Mouse (Mus musculus): ENCODE data around the gene R3hdm2. TPM values are rescaled to one million over a fixed set of nuclear protein-coding genes. Genes with fewer than 3 reads are reported as not detected.

The R3hdm2 gene
- polyA plus RNA-seq, 1 experiment: 63.4 TPM

- Histone ChIP-seq H3K36me3 (ENCODE audit: control insufficient read depth, insufficient read depth) (no peaks in the 10 kb centered on the region), H3ac (ENCODE audit: control insufficient read depth, insufficient read length) (no peak overlapping the region), H3K79me2 (ENCODE audit: control insufficient read depth, insufficient read depth) (no peaks in the 10 kb centered on the region), H3K4me2 (ENCODE audit: low read depth) (no peak overlapping the region), H3K4me3 (no peak overlapping the region), H3K27me3 (ENCODE audit: control insufficient read depth, insufficient read depth, insufficient read length) (peaks cover 9% of the 10 kb centered on the region)
- no peak for TF ChIP-seq E2F4 (IDR thresholded peaks at IDR 0.05; ENCODE audit: insufficient read depth)
- no peak for TF ChIP-seq CEBPB (IDR thresholded peaks at IDR 0.05; ENCODE audit: insufficient read depth, poor library complexity, severe bottlenecking)
- no peak for TF ChIP-seq USF1 (IDR thresholded peaks at IDR 0.05; ENCODE audit: low read depth)
- TF ChIP-seq MAX (IDR thresholded peaks at IDR 0.05; ENCODE audit: low read depth): no peak
- no peak for TF ChIP-seq TCF12 (IDR thresholded peaks at IDR 0.05; ENCODE audit: insufficient read depth, poor library complexity, severe bottlenecking)
- no peak for TF ChIP-seq MYOD1 (IDR thresholded peaks at IDR 0.05; ENCODE audit: control insufficient read depth in 1 of 3, insufficient read length in 2 of 3, low read depth in 2 of 3)
- no peak for TF ChIP-seq SRF (IDR thresholded peaks at IDR 0.05; ENCODE audit: control insufficient read depth, insufficient read length, low read depth)
- no peak for TF ChIP-seq TCF3 (IDR thresholded peaks at IDR 0.05; ENCODE audit: insufficient read length, low read depth)
- TF ChIP-seq POLR2AphosphoS2 (IDR thresholded peaks at IDR 0.05; ENCODE audit: insufficient read length, low read depth): no peak
- no peak for TF ChIP-seq REST (IDR thresholded peaks at IDR 0.05; ENCODE audit: insufficient read depth, insufficient read length)
- no peak for TF ChIP-seq POLR2A (IDR thresholded peaks at IDR 0.05; ENCODE audit: insufficient read length, low read depth)
- TF ChIP-seq MYOG (IDR thresholded peaks at IDR 0.05; ENCODE audit: control insufficient read depth in 1 of 3, insufficient read depth in 1 of 3, insufficient read length in 2 of 3, low read depth in 2 of 3): no peak
Measured at GRCm38 (mm10) chr10:127368273-127368672, 11.9 kb upstream of the R3hdm2 start.

DNA sequence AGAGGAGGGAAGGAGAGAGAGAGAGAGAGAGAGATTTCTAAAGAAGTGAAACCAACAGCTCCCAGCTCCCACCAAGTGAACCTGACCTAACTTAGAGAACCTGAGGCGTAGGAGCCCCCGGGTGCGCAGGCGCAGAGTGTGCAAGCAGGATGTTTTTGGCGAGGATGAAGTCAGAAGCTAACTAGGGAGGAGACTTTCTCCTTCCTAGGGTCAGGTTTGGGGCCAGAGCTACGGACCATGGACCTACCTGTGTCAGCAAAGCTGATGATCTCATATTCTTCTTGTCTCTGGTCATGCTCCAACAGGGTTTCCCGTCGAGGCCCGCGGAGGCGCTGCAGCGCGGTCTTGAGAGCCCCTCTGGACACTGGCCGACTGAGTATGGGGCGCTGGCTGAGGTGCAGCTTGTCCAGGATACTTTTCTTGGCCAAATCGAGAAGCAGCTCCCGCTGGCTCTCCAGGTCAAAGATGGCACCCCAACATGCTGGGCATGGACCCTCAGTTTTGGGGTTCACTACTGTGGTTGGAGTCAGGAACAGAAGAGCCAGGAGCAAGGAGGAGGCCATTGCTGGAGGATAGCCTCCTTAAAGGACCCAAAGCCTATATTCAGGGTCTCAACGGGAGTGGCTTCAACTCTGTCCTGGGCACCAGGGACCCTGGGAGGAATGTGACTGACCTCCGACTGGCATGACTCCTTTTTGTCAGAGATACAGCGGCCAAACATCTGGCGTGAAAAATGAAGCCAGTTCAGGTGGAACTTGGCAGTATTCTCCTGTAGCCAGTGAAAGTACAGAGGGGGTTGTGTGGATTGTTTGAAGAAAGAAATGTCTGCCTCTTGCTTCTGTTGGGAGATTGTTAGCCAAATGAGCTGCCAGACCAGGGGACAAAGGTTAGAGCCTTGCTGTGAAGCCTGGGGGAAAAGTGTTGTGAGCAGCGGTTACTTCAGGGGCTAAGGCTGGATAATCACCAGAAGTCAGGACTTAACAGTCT is 10.0 kb upstream of the R3hdm2 start, which contains the start of gene Inhbc:
TSS of gene Inhbc (minus strand) at position 598 of the 987 bp plus-strand sequence.
- Histone ChIP-seq H3K4me2 (ENCODE audit: low read depth) (no peak within 1 kb of the TSS), H3K36me3 (ENCODE audit: control insufficient read depth, insufficient read depth) (no peaks in the 10 kb centered on the region), H3K4me3 (no peak within 1 kb of the TSS), H3K27me3 (ENCODE audit: control insufficient read depth, insufficient read depth, insufficient read length) (peaks cover 9% of the 10 kb centered on the region), H3ac (ENCODE audit: control insufficient read depth, insufficient read length) (no peak within 1 kb of the TSS), H3K79me2 (ENCODE audit: control insufficient read depth, insufficient read depth) (no peaks in the 10 kb centered on the region)
- TF ChIP-seq TCF3 (IDR thresholded peaks at IDR 0.05; ENCODE audit: insufficient read length, low read depth): no peak

- Histone ChIP-seq H3K36me3 (ENCODE audit: control insufficient read depth, insufficient read depth) (no peaks in the 10 kb centered on the region), H3K4me3 (no peak overlapping the region), H3ac (ENCODE audit: control insufficient read depth, insufficient read length) (no peak overlapping the region), H3K79me2 (ENCODE audit: control insufficient read depth, insufficient read depth) (no peaks in the 10 kb centered on the region), H3K4me2 (ENCODE audit: low read depth) (no peak overlapping the region), H3K27me3 (ENCODE audit: control insufficient read depth, insufficient read depth, insufficient read length) (peaks cover 9% of the 10 kb centered on the region)
- TF ChIP-seq MAX (IDR thresholded peaks at IDR 0.05; ENCODE audit: low read depth) (no peak), E2F4 (IDR thresholded peaks at IDR 0.05; ENCODE audit: insufficient read depth) (no peak), POLR2A (IDR thresholded peaks at IDR 0.05; ENCODE audit: insufficient read length, low read depth) (no peak), REST (IDR thresholded peaks at IDR 0.05; ENCODE audit: insufficient read depth, insufficient read length) (no peak), USF1 (IDR thresholded peaks at IDR 0.05; ENCODE audit: low read depth) (no peak), POLR2AphosphoS2 (IDR thresholded peaks at IDR 0.05; ENCODE audit: insufficient read length, low read depth) (no peak), TCF12 (IDR thresholded peaks at IDR 0.05; ENCODE audit: insufficient read depth, poor library complexity, severe bottlenecking) (no peak), MYOG (IDR thresholded peaks at IDR 0.05; ENCODE audit: control insufficient read depth in 1 of 3, insufficient read depth in 1 of 3, insufficient read length in 2 of 3, low read depth in 2 of 3) (no peak), MYOD1 (IDR thresholded peaks at IDR 0.05; ENCODE audit: control insufficient read depth in 1 of 3, insufficient read length in 2 of 3, low read depth in 2 of 3) (no peak), CEBPB (IDR thresholded peaks at IDR 0.05; ENCODE audit: insufficient read depth, poor library complexity, severe bottlenecking) (no peak)
Measured at GRCm38 (mm10) chr10:127371023-127371422, 9.1 kb upstream of the R3hdm2 start.

DNA sequence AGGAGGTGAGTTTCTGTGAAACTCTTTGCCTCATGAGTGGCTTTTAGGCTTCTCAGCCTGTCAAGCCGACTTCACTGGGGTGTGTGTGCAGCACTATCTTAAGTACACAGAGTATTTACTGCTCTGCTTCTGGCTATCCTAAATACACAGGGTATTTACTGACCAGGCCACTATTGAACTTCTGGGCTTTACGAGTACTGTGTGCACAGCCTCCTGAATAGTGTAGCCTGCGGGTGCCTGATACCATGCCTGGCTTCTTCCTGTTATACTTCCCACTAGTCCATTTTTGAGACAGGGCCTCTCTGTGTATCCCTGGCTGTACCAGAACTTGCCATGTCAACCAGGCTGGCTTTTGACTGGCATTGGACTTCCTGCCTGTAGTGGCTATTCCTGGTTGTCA is 2.4 kb upstream of the R3hdm2 start:
- H3K27me3 ChIP-seq (ENCODE audit: control insufficient read depth, insufficient read depth, insufficient read length): no peaks in the 10 kb centered on the region
- peaks cover 16% of the 10 kb centered on the region for H3K79me2 ChIP-seq (ENCODE audit: control insufficient read depth, insufficient read depth)
- TF ChIP-seq REST (IDR thresholded peaks at IDR 0.05; ENCODE audit: insufficient read depth, insufficient read length): no peak
- TF ChIP-seq E2F4 (IDR thresholded peaks at IDR 0.05; ENCODE audit: insufficient read depth): no peak
- no peak for TF ChIP-seq POLR2A (IDR thresholded peaks at IDR 0.05; ENCODE audit: insufficient read length, low read depth)
- no peak for TF ChIP-seq TCF12 (IDR thresholded peaks at IDR 0.05; ENCODE audit: insufficient read depth, poor library complexity, severe bottlenecking)
- TF ChIP-seq MAX (IDR thresholded peaks at IDR 0.05; ENCODE audit: low read depth): no peak
- no peaks in the 10 kb centered on the region for H3K36me3 ChIP-seq (ENCODE audit: control insufficient read depth, insufficient read depth)
- no peak overlapping the region for H3K4me3 ChIP-seq
- no peak overlapping the region for H3K4me2 ChIP-seq (ENCODE audit: low read depth)
- no peak overlapping the region for H3ac ChIP-seq (ENCODE audit: control insufficient read depth, insufficient read length)

DNA sequence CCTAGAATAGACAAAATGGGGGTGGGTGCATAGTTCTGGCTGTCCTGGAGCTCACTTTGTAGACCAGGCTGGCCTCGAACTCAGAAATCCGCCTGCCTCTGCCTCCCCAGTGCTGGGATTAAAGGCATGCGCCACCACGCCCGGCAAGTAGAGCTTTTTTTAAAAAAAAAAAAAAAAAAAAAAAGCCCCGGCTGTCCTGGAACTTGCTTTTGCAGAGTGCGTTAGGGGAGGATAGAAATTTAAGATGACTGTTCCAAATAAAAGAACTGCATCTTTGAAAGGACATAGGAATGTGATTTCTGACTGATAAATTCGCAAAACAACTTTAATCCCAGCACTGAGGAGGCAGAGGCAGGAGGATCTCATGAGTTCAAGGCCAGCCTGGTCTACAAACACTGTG is 473 bp upstream of the R3hdm2 start:
- TF ChIP-seq SRF (IDR thresholded peaks at IDR 0.05; ENCODE audit: control insufficient read depth, insufficient read length, low read depth) (no peak), POLR2A (IDR thresholded peaks at IDR 0.05; ENCODE audit: insufficient read length, low read depth) (no peak), TCF12 (IDR thresholded peaks at IDR 0.05; ENCODE audit: insufficient read depth, poor library complexity, severe bottlenecking) (no peak), REST (IDR thresholded peaks at IDR 0.05; ENCODE audit: insufficient read depth, insufficient read length) (no peak), E2F4 (IDR thresholded peaks at IDR 0.05; ENCODE audit: insufficient read depth) (no peak), POLR2AphosphoS2 (IDR thresholded peaks at IDR 0.05; ENCODE audit: insufficient read length, low read depth) (no peak), MAX (IDR thresholded peaks at IDR 0.05; ENCODE audit: low read depth) (no peak), USF1 (IDR thresholded peaks at IDR 0.05; ENCODE audit: low read depth) (no peak), MYOD1 (IDR thresholded peaks at IDR 0.05; ENCODE audit: control insufficient read depth in 1 of 3, insufficient read length in 2 of 3, low read depth in 2 of 3) (no peak), TCF3 (IDR thresholded peaks at IDR 0.05; ENCODE audit: insufficient read length, low read depth) (no peak), MYOG (IDR thresholded peaks at IDR 0.05; ENCODE audit: control insufficient read depth in 1 of 3, insufficient read depth in 1 of 3, insufficient read length in 2 of 3, low read depth in 2 of 3) (no peak), CEBPB (IDR thresholded peaks at IDR 0.05; ENCODE audit: insufficient read depth, poor library complexity, severe bottlenecking) (no peak)
- peak overlapping the region; percentile 82 for H3ac ChIP-seq (ENCODE audit: control insufficient read depth, insufficient read length)
- H3K79me2 ChIP-seq (ENCODE audit: control insufficient read depth, insufficient read depth): peaks cover 36% of the 10 kb centered on the region
- peak overlapping the region; percentile 96 for H3K4me2 ChIP-seq (ENCODE audit: low read depth)
- H3K4me3 ChIP-seq: peak overlapping the region; percentile 58
- H3K27me3 ChIP-seq (ENCODE audit: control insufficient read depth, insufficient read depth, insufficient read length): no peaks in the 10 kb centered on the region
- no peaks in the 10 kb centered on the region for H3K36me3 ChIP-seq (ENCODE audit: control insufficient read depth, insufficient read depth)

All from myocyte (in vitro differentiated cells).